Mouse (Mus musculus): ENCODE data around the gene Tigit. TPM values are rescaled to one million over a fixed set of nuclear protein-coding genes. Genes with fewer than 3 reads are reported as not detected.

Tigit gene
- polyA plus RNA-seq, 1 experiment, result not detected

- no peak for TF ChIP-seq TAL1 (IDR thresholded peaks at IDR 0.05; ENCODE audit: low read length)
- TF ChIP-seq GATA1 (IDR thresholded peaks at IDR 0.05; ENCODE audit: low read length), result no peak
- Histone ChIP-seq H3K4me3 (replicated peaks) (no peak overlapping the region), H3K4me1 (ENCODE audit: control insufficient read depth) (no peaks in the 10 kb centered on the region), H3K36me3 (ENCODE audit: control insufficient read depth) (no peaks in the 10 kb centered on the region), H3K27me3 (ENCODE audit: control insufficient read depth) (no peaks in the 10 kb centered on the region), H3K9me3 (ENCODE audit: control insufficient read depth, low read length) (no peaks in the 10 kb centered on the region)
Measured at GRCm38 (mm10) chr16:43698735-43699649, 35.0 kb upstream of the Tigit start.

- TF ChIP-seq TAL1 (IDR thresholded peaks at IDR 0.05; ENCODE audit: low read length), result no peak
- no peak for TF ChIP-seq GATA1 (IDR thresholded peaks at IDR 0.05; ENCODE audit: low read length)
- Histone ChIP-seq H3K36me3 (ENCODE audit: control insufficient read depth) (no peaks in the 10 kb centered on the region), H3K9me3 (ENCODE audit: control insufficient read depth, low read length) (no peaks in the 10 kb centered on the region), H3K27me3 (ENCODE audit: control insufficient read depth) (no peaks in the 10 kb centered on the region), H3K4me3 (replicated peaks) (no peak overlapping the region), H3K4me1 (ENCODE audit: control insufficient read depth) (no peaks in the 10 kb centered on the region)
Measured at GRCm38 (mm10) chr16:43697772-43698171, 33.8 kb upstream of the Tigit start.

GRCm38 (mm10) chr16:43695852-43696251, 31.9 kb upstream of the Tigit start:
- Histone ChIP-seq H3K36me3 (ENCODE audit: control insufficient read depth) (no peaks in the 10 kb centered on the region), H3K27me3 (ENCODE audit: control insufficient read depth) (no peaks in the 10 kb centered on the region), H3K9me3 (ENCODE audit: control insufficient read depth, low read length) (no peaks in the 10 kb centered on the region), H3K4me1 (ENCODE audit: control insufficient read depth) (no peaks in the 10 kb centered on the region), H3K4me3 (replicated peaks) (no peak overlapping the region)
- TF ChIP-seq TAL1 (IDR thresholded peaks at IDR 0.05; ENCODE audit: low read length) (no peak), GATA1 (IDR thresholded peaks at IDR 0.05; ENCODE audit: low read length) (no peak)

- Histone ChIP-seq H3K4me3 (replicated peaks) (no peak overlapping the region), H3K4me1 (ENCODE audit: control insufficient read depth) (no peaks in the 10 kb centered on the region), H3K36me3 (ENCODE audit: control insufficient read depth) (no peaks in the 10 kb centered on the region), H3K9me3 (ENCODE audit: control insufficient read depth, low read length) (no peaks in the 10 kb centered on the region), H3K27me3 (ENCODE audit: control insufficient read depth) (no peaks in the 10 kb centered on the region)
- TF ChIP-seq GATA1 (IDR thresholded peaks at IDR 0.05; ENCODE audit: low read length) (no peak), TAL1 (IDR thresholded peaks at IDR 0.05; ENCODE audit: low read length) (no peak)
Measured at GRCm38 (mm10) chr16:43694104-43694503, 30.2 kb upstream of the Tigit start.

- H3K36me3 ChIP-seq (ENCODE audit: control insufficient read depth), result no peaks in the 10 kb centered on the region
- no peak for TF ChIP-seq GATA1 (IDR thresholded peaks at IDR 0.05; ENCODE audit: low read length)
- no peak for TF ChIP-seq TAL1 (IDR thresholded peaks at IDR 0.05; ENCODE audit: low read length)
- H3K4me3 ChIP-seq (replicated peaks), result no peak overlapping the region
- no peaks in the 10 kb centered on the region for H3K9me3 ChIP-seq (ENCODE audit: control insufficient read depth, low read length)
- no peaks in the 10 kb centered on the region for H3K4me1 ChIP-seq (ENCODE audit: control insufficient read depth)
- H3K27me3 ChIP-seq (ENCODE audit: control insufficient read depth), result no peaks in the 10 kb centered on the region
Measured at GRCm38 (mm10) chr16:43692611-43693010, 28.7 kb upstream of the Tigit start.

- no peaks in the 10 kb centered on the region for H3K4me1 ChIP-seq (ENCODE audit: control insufficient read depth)
- no peaks in the 10 kb centered on the region for H3K9me3 ChIP-seq (ENCODE audit: control insufficient read depth, low read length)
- H3K4me3 ChIP-seq (replicated peaks), result no peak overlapping the region
- no peaks in the 10 kb centered on the region for H3K27me3 ChIP-seq (ENCODE audit: control insufficient read depth)
- TF ChIP-seq GATA1 (IDR thresholded peaks at IDR 0.05; ENCODE audit: low read length) (no peak), TAL1 (IDR thresholded peaks at IDR 0.05; ENCODE audit: low read length) (no peak)
- no peaks in the 10 kb centered on the region for H3K36me3 ChIP-seq (ENCODE audit: control insufficient read depth)
Measured at GRCm38 (mm10) chr16:43691741-43692140, 27.8 kb upstream of the Tigit start.

GRCm38 (mm10) chr16:43690912-43691311, 27.0 kb upstream of the Tigit start:
- no peaks in the 10 kb centered on the region for H3K4me1 ChIP-seq (ENCODE audit: control insufficient read depth)
- TF ChIP-seq GATA1 (IDR thresholded peaks at IDR 0.05; ENCODE audit: low read length) (no peak), TAL1 (IDR thresholded peaks at IDR 0.05; ENCODE audit: low read length) (no peak)
- H3K4me3 ChIP-seq (replicated peaks), result no peak overlapping the region
- no peaks in the 10 kb centered on the region for H3K9me3 ChIP-seq (ENCODE audit: control insufficient read depth, low read length)
- H3K36me3 ChIP-seq (ENCODE audit: control insufficient read depth), result no peaks in the 10 kb centered on the region
- no peaks in the 10 kb centered on the region for H3K27me3 ChIP-seq (ENCODE audit: control insufficient read depth)

GRCm38 (mm10) chr16:43690211-43690690, 26.3 kb upstream of the Tigit start:
- Histone ChIP-seq H3K36me3 (ENCODE audit: control insufficient read depth) (no peaks in the 10 kb centered on the region), H3K4me1 (ENCODE audit: control insufficient read depth) (no peaks in the 10 kb centered on the region), H3K4me3 (replicated peaks) (no peak overlapping the region), H3K9me3 (ENCODE audit: control insufficient read depth, low read length) (no peaks in the 10 kb centered on the region), H3K27me3 (ENCODE audit: control insufficient read depth) (no peaks in the 10 kb centered on the region)
- TF ChIP-seq TAL1 (IDR thresholded peaks at IDR 0.05; ENCODE audit: low read length), result no peak
- no peak for TF ChIP-seq GATA1 (IDR thresholded peaks at IDR 0.05; ENCODE audit: low read length)

- Histone ChIP-seq H3K4me3 (replicated peaks) (no peak overlapping the region), H3K9me3 (ENCODE audit: control insufficient read depth, low read length) (no peaks in the 10 kb centered on the region), H3K36me3 (ENCODE audit: control insufficient read depth) (no peaks in the 10 kb centered on the region), H3K27me3 (ENCODE audit: control insufficient read depth) (no peaks in the 10 kb centered on the region), H3K4me1 (ENCODE audit: control insufficient read depth) (no peaks in the 10 kb centered on the region)
- TF ChIP-seq GATA1 (IDR thresholded peaks at IDR 0.05; ENCODE audit: low read length), result no peak
- no peak for TF ChIP-seq TAL1 (IDR thresholded peaks at IDR 0.05; ENCODE audit: low read length)
Measured at GRCm38 (mm10) chr16:43687968-43688367, 24.0 kb upstream of the Tigit start.
